Mouse (Mus musculus): ENCODE measurements around the gene Phlpp2. TPM values are rescaled to one million over a fixed set of nuclear protein-coding genes. Genes with fewer than 3 reads are reported as not detected.

The Phlpp2 gene
- polyA plus RNA-seq (2015; fragmentation: Nextera tagmentation; extraction: Ambion mirVana) = 2.6 and 2.7 TPM in 2 replicates

DNA sequence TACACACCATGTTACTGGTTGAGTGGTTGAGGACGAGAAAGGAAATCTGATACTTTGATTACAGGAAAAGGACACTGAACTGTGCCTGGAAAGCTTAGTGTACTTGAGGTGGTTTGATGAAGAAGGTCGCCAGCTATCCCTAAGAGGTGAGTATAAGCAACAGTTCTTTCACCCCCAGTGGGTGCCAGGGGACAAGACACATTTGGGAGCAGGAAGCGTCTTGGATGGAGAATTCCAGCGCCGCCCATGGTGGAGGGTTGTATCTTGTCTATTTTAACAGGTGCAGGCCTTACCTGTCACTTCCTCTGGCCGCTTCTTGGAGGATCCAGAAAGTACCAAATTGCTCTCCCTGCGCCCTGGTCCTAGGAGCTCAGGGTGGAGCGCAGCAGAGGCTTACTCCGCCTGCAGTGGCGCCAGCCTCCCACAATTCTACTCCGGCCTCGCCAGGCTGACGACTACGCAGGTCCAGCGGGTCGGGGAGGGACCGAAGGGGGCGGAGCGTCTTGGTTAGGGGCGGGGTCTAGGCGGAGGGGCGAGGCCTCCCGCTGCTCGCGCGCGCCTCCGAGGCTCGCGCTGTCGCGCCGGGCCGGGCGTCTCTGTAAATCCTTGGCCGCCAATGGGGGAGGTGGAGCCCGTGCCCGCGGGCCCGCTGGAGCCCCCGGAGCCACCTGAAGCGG lies at the start of gene Phlpp2:
Phlpp2 (plus strand) TSS at position 540 of the 677 bp plus-strand sequence.
- peak within 1 kb of the TSS; percentile 93 for H3K9ac ChIP-seq
- no peaks in the 10 kb centered on the region for H3K9me3 ChIP-seq
- H3K27ac ChIP-seq = peak within 1 kb of the TSS; percentile 94
- H3K4me2 ChIP-seq = peak within 1 kb of the TSS; percentile 69
- WGBS = under 1% methylated on average over 42 of the region's 42 CpGs
- peak; percentile 97 for ATAC-seq (ENCODE audit: insufficient number of reproducible peaks, low FRiP score, low TSS enrichment, low read depth)
- peaks cover 9% of the 10 kb centered on the region for H3K4me1 ChIP-seq
- peak within 1 kb of the TSS; percentile 99 for H3K4me3 ChIP-seq
- H3K36me3 ChIP-seq = peaks cover 5% of the 10 kb centered on the region; the same call in 1 of the 2 replicates
- no peaks in the 10 kb centered on the region for H3K27me3 ChIP-seq

DNA sequence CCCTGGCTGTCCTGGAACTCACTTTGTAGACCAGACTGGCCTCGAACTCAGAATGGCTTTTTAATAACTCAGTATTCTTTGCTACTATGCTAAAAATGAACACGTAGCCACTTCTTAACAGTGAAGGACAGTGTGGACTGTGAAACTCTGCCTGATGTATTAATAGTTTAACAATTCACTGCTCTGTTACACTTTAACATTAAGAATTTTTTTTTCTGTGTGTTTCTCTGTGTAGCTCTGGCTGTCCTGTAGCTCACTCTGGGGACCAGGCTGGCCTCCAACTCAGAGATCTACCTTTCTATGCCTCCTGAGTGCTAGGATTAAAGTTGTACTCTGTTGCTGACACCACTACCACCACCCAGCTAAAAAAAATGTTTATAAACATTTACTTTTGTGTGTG lies 44.8 kb upstream of the Phlpp2 start:
- ATAC-seq (ENCODE audit: insufficient number of reproducible peaks, low FRiP score, low TSS enrichment, low read depth) = no peak
- WGBS = 91% methylated on average over 2 of the region's 2 CpGs

DNA sequence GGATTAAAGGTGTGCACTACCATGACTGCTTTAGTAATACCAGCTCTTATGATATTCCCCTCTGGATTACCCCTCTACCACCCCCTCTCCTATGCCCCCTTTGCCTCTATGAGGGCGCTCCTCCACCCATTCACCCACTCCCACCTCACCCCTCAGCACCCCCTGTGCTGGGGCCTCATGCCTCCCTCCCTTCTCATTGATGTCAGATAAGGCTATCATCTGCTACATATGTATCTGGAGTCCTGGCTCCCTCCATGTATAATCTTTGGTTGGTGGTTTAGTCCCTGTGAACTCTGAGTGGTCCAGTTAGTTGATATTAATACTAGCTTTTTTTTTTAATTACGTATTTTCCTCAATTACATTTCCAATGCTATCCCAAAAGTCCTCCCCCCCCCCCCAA lies 28.5 kb upstream of the Phlpp2 start:
- Histone ChIP-seq H3K4me1 (no peaks in the 10 kb centered on the region), H3K9ac (no peak overlapping the region), H3K4me2 (no peak overlapping the region), H3K4me3 (no peak overlapping the region), H3K36me3 (peaks cover 54% of the 10 kb centered on the region), H3K9me3 (no peaks in the 10 kb centered on the region), H3K27ac (no peak overlapping the region), H3K27me3 (no peaks in the 10 kb centered on the region)
- 90% methylated on average over 2 of the region's 2 CpGs for WGBS
- no peak for ATAC-seq (ENCODE audit: insufficient number of reproducible peaks, low FRiP score, low TSS enrichment, low read depth)

More for the DNA sequence above, 44.8 kb upstream of the Phlpp2 start:
- H3K4me3 ChIP-seq = no peak overlapping the region
- no peaks in the 10 kb centered on the region for H3K4me1 ChIP-seq
- H3K9ac ChIP-seq = no peak overlapping the region
- peaks cover 21% of the 10 kb centered on the region for H3K36me3 ChIP-seq
- no peak overlapping the region for H3K27ac ChIP-seq
- no peaks in the 10 kb centered on the region for H3K27me3 ChIP-seq
- H3K9me3 ChIP-seq = no peaks in the 10 kb centered on the region
- H3K4me2 ChIP-seq = no peak overlapping the region

DNA sequence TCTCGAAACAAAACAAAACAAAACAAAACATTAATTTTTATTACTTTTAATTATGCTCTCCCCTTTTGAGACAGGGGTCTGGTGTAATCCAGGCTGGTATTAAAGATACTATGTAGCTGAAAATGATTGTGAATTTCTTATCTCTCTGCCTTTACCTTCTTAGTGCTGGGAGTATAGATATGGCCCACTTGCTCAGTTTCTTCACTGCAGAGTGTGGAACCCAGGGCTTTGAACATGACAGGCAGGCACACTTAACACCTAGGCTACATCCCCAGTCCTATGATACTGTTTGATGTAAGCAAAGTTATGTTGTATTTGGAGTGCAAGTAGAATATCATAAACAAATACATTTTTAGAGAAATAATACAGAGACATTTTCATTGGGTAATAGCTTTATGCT lies 25.9 kb upstream of the Phlpp2 start:
- no peaks in the 10 kb centered on the region for H3K9me3 ChIP-seq
- H3K4me1 ChIP-seq = no peaks in the 10 kb centered on the region
- no peak overlapping the region for H3K4me3 ChIP-seq
- WGBS = 84% methylated on average over 1 of the region's 1 CpGs
- no peak overlapping the region for H3K27ac ChIP-seq
- no peak overlapping the region for H3K4me2 ChIP-seq
- peaks cover 52% of the 10 kb centered on the region for H3K36me3 ChIP-seq
- H3K9ac ChIP-seq = no peak overlapping the region
- no peaks in the 10 kb centered on the region for H3K27me3 ChIP-seq
- no peak for ATAC-seq (ENCODE audit: insufficient number of reproducible peaks, low FRiP score, low TSS enrichment, low read depth)

DNA sequence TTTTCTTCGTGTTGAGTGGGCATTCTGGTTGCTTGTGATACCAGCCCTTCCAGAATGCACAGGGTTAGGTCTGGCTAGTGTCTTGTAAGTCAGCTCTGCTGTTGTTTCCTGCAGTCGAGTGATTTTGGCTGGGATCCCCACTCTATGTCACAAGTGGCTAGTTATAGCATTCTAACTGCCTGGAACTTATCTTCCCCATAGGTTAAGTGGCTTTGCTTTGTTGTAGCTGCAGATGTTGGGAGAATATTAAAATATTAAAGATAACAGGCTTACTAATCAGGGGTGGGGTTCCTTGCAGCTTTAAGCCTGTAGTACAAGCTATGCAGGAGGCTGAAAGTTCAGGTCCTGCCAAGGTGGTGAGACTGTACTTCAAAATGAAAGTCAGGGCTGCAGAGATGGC lies 20.5 kb upstream of the Phlpp2 start:
- 79% methylated on average over 2 of the region's 2 CpGs for WGBS
- Histone ChIP-seq H3K4me1 (no peaks in the 10 kb centered on the region), H3K4me3 (no peak overlapping the region), H3K36me3 (peaks cover 75% of the 10 kb centered on the region), H3K9ac (no peak overlapping the region), H3K27me3 (no peaks in the 10 kb centered on the region), H3K4me2 (no peak overlapping the region), H3K27ac (no peak overlapping the region; the same call in 1 of the 2 replicates), H3K9me3 (no peaks in the 10 kb centered on the region)
- ATAC-seq (ENCODE audit: insufficient number of reproducible peaks, low FRiP score, low TSS enrichment, low read depth) = no peak

DNA sequence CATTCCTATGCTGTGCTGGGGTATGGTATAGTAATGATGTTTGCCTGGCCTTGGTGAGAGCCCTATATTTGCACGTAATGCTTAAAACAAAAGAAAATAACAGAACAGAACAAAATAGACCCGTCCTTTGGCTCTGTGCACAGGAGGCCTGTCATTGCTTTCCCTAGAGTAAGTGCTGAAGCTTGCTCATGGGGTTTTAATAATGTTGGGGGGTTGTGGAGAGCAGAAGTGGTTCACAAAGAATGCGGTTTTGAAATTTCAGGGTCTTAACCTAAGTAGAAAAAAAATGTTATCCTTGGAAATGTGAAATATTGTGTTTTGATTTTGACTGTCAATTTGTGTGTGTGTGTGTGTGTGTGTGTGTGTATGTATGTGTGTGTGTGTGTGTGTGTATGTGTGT lies 19.4 kb upstream of the Phlpp2 start:
- WGBS = 84% methylated on average over 3 of the region's 3 CpGs
- H3K36me3 ChIP-seq = peaks cover 72% of the 10 kb centered on the region

DNA sequence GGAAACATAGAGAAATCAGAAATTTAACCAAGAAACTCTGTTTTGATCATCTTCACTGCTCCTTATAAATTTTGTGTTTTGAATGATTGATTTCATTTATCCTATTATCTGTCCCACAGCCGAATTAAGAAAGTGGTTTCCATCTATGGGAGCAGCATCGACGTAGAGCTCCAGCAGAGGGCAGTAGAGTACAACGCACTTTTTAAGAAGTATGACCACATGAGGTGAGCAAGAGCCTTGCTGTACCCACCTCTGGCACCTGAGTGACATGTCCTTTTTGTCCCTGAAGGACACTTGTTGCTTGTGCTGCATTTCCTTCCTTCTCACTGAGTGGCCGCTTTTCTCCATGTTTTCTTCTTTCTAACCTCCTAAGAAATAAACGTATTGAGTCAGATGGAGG lies 14.9 kb upstream of the Phlpp2 start:
- no peak overlapping the region for H3K27ac ChIP-seq
- H3K9me3 ChIP-seq = no peaks in the 10 kb centered on the region
- 54% methylated on average over 6 of the region's 6 CpGs for WGBS
- H3K4me2 ChIP-seq = no peak overlapping the region
- no peaks in the 10 kb centered on the region for H3K27me3 ChIP-seq
- peaks cover 70% of the 10 kb centered on the region for H3K36me3 ChIP-seq
- ATAC-seq (ENCODE audit: insufficient number of reproducible peaks, low FRiP score, low TSS enrichment, low read depth) = no peak
- no peak overlapping the region for H3K4me3 ChIP-seq
- H3K9ac ChIP-seq = no peak overlapping the region
- H3K4me1 ChIP-seq = no peaks in the 10 kb centered on the region

More for the DNA sequence above, 19.4 kb upstream of the Phlpp2 start:
- Histone ChIP-seq H3K9me3 (no peaks in the 10 kb centered on the region), H3K4me1 (no peaks in the 10 kb centered on the region), H3K4me2 (no peak overlapping the region), H3K27me3 (no peaks in the 10 kb centered on the region), H3K27ac (no peak overlapping the region), H3K9ac (no peak overlapping the region), H3K4me3 (no peak overlapping the region)
- no peak for ATAC-seq (ENCODE audit: insufficient number of reproducible peaks, low FRiP score, low TSS enrichment, low read depth)

DNA sequence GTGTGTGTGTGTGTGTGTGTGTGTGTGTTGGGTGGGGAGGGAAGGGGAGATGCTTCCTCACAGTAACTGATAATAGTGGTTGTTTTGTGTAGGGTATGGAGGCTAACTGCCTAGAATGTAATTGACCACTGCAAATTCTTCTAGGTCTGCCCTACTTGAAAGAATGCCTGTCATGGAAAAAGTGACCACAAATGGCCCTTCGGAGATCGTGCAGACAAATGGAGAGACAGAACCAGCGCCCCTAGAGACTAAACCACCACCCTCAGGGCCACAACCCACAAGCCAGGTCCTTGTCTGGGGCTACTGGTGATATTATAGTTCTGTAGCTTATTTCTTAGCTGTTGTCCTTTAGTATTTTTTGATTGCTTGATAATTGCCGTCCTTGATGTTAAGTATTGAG lies 13.8 kb upstream of the Phlpp2 start:
- 88% methylated on average over 4 of the region's 4 CpGs for WGBS
- H3K4me3 ChIP-seq = no peak overlapping the region
- no peak overlapping the region for H3K9ac ChIP-seq
- ATAC-seq (ENCODE audit: insufficient number of reproducible peaks, low FRiP score, low TSS enrichment, low read depth) = no peak
- no peaks in the 10 kb centered on the region for H3K4me1 ChIP-seq
- H3K27me3 ChIP-seq = no peaks in the 10 kb centered on the region
- no peaks in the 10 kb centered on the region for H3K9me3 ChIP-seq
- no peak overlapping the region for H3K27ac ChIP-seq
- H3K4me2 ChIP-seq = no peak overlapping the region
- peaks cover 70% of the 10 kb centered on the region for H3K36me3 ChIP-seq

DNA sequence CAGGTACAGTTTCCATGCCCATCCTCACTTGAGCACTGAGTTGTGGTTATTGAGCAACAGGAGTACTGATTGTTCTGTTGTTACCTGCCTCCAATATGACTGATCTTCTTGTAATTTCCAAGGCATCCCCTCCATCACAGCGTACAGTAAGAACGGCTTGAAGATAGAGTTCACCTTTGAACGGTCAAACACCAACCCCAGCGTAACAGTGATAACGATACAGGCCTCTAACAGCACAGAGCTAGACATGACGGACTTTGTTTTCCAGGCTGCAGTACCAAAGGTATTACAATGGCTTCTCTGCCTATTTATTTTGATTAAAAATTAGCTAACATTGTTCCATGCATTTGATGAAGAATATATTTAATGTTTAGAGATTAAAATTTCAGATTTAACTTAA lies 12.9 kb upstream of the Phlpp2 start:
- Histone ChIP-seq H3K9ac (no peak overlapping the region), H3K4me2 (no peak overlapping the region), H3K9me3 (no peaks in the 10 kb centered on the region), H3K36me3 (peaks cover 70% of the 10 kb centered on the region), H3K27ac (no peak overlapping the region), H3K4me1 (no peaks in the 10 kb centered on the region), H3K4me3 (no peak overlapping the region), H3K27me3 (no peaks in the 10 kb centered on the region)
- ATAC-seq (ENCODE audit: insufficient number of reproducible peaks, low FRiP score, low TSS enrichment, low read depth) = no peak
- WGBS = 99% methylated on average over 6 of the region's 6 CpGs

DNA sequence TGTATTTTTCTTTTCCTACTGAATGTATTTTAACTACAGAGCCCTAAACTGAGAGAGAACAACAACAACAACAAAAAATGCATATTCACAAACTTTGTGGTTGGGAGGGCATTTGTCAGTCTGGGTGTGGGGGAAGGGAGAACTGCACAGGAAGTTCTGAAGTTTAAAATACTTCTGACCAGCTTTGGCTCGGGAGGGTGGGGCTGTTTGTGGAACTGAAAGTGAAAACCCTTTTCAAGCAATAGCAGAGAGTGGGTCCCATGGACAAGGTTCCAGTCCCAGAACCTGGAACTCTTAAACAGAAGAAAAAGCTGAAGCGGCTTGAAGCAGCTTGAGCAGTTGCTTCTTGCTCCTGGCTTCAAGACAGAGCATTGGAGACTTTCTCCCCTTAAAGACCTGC lies 4.9 kb upstream of the Phlpp2 start:
- 66% methylated on average over 2 of the region's 2 CpGs for WGBS
- no peaks in the 10 kb centered on the region for H3K9me3 ChIP-seq
- no peak overlapping the region for H3K9ac ChIP-seq
- no peak overlapping the region for H3K27ac ChIP-seq
- peaks cover 43% of the 10 kb centered on the region for H3K36me3 ChIP-seq
- no peak for ATAC-seq (ENCODE audit: insufficient number of reproducible peaks, low FRiP score, low TSS enrichment, low read depth)
- no peak overlapping the region for H3K4me3 ChIP-seq
- peaks cover 4% of the 10 kb centered on the region for H3K4me1 ChIP-seq
- H3K27me3 ChIP-seq = no peaks in the 10 kb centered on the region
- no peak overlapping the region for H3K4me2 ChIP-seq

DNA sequence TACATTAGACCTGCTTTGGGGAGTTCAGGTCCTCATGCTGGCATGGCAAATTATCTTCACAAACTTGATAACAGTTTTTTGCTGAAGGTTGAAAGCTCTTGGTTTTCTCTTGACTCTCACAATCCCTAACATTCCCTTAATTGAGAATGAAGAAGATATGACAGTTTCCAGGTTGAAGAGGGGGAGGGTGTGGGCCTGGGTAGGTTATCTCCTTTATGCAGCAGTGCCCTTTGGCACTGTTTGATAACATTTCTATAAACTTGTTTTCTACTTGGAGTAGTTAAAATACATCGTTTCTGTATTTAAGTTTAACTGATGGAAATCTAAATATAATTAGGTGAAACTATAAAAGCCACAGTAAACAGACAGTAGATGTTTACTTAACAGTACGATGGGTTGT lies 3.5 kb upstream of the Phlpp2 start:
- Histone ChIP-seq H3K27me3 (no peaks in the 10 kb centered on the region), H3K9ac (no peak overlapping the region), H3K4me1 (peaks cover 9% of the 10 kb centered on the region), H3K9me3 (no peaks in the 10 kb centered on the region), H3K36me3 (peaks cover 36% of the 10 kb centered on the region), H3K4me3 (no peak overlapping the region), H3K27ac (no peak overlapping the region), H3K4me2 (no peak overlapping the region)
- no peak for ATAC-seq (ENCODE audit: insufficient number of reproducible peaks, low FRiP score, low TSS enrichment, low read depth)
- WGBS = 85% methylated on average over 2 of the region's 2 CpGs

DNA sequence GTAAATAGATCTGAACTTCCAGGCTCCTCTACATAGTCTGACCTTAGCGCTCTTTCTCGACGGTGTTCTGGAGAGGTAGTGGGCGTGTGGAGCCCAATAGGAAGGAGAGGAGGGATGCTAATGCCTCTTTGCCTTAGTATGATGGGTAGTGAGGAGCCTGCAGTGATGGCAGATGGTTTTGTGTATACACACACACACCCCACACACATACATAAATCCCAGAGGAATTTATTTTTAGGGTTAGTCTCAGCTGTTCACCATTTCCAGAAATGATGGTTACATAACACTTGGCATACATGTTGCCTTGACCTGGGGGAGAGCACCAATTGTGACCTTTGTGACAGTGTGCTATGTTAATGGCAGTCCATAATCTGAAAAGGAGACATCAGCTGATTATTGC lies 2.8 kb upstream of the Phlpp2 start:
- no peak overlapping the region for H3K4me3 ChIP-seq
- ATAC-seq (ENCODE audit: insufficient number of reproducible peaks, low FRiP score, low TSS enrichment, low read depth) = no peak
- 84% methylated on average over 4 of the region's 4 CpGs for WGBS
- peaks cover 28% of the 10 kb centered on the region for H3K36me3 ChIP-seq
- no peak overlapping the region for H3K27ac ChIP-seq
- no peak overlapping the region for H3K9ac ChIP-seq
- H3K9me3 ChIP-seq = no peaks in the 10 kb centered on the region
- no peaks in the 10 kb centered on the region for H3K27me3 ChIP-seq
- peaks cover 9% of the 10 kb centered on the region for H3K4me1 ChIP-seq
- H3K4me2 ChIP-seq = no peak overlapping the region

DNA sequence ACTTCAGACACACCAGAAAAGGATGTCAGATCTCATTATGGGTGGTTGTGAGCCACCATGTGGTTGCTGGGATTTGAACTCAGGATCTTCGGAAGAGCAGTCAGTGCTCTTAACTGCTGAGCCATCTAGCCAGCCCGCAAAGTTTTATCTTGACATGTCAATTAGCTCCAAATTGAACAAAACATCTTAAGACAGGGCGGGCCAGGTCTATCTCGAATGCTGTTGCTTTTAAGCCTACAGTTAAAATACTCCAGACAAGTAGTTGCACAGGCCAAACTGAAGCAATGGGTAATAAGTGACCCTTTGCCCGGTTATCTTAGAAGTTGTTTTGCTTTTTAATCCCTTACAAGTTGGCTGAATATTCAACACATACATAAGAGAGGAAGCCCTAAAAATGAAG lies 1.7 kb upstream of the Phlpp2 start:
- peaks cover 17% of the 10 kb centered on the region for H3K36me3 ChIP-seq
- ATAC-seq (ENCODE audit: insufficient number of reproducible peaks, low FRiP score, low TSS enrichment, low read depth) = no peak
- 87% methylated on average over 5 of the region's 5 CpGs for WGBS

More for the DNA sequence above, 1.7 kb upstream of the Phlpp2 start:
- H3K4me2 ChIP-seq = no peak overlapping the region
- H3K9ac ChIP-seq = no peak overlapping the region
- H3K4me1 ChIP-seq = peaks cover 9% of the 10 kb centered on the region
- no peak overlapping the region for H3K4me3 ChIP-seq
- H3K9me3 ChIP-seq = no peaks in the 10 kb centered on the region
- H3K27ac ChIP-seq = no peak overlapping the region
- no peaks in the 10 kb centered on the region for H3K27me3 ChIP-seq

All from limb, embryonic 15.5 days (tissue).